Mouse (Mus musculus) lung, adult 18-20 months (tissue): ENCODE measurements at regions not wholly inside any gene's neighbourhood (a gene's known extent, or its start where the extent isn't known, plus 50 kb on each side); places are given as distances from the start of the nearest gene placed in this dataset.

Experiments
- DNase-seq, 2 experiments: peaks; one replicate each; pipeline ENCODE4 v3.0.0; 2022; ENCODE audit warnings: mixed read lengths in 2 of 2

- DNase-seq = no peak
Measured at GRCm38 (mm10) chr2:148292442-148292841, 102.7 kb upstream of the Sstr4 start.

GRCm38 (mm10) chr2:148292895-148293294 lies 102.2 kb upstream of the Sstr4 start:
- no peak for DNase-seq

DNA sequence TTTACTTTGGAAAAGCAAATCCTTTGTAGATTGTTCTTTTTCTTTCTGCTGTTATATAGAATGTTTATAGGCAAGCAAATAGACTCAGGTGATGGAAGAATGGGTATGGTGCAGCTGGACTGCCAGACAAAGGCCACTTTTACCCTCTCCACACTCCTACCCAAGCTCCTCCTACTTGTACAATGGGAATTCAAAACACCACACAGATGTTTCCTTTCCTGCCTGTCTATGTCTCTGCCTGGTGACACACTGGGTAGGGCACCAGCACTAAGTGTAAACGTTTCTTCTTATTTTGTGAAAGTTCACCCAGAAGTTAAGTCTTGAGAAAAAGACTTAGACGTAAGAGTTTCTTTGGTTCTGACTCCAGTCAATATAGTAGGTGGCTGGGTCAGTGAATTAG lies 94.3 kb upstream of the Sstr4 start:
- DNase-seq = no peak

DNA sequence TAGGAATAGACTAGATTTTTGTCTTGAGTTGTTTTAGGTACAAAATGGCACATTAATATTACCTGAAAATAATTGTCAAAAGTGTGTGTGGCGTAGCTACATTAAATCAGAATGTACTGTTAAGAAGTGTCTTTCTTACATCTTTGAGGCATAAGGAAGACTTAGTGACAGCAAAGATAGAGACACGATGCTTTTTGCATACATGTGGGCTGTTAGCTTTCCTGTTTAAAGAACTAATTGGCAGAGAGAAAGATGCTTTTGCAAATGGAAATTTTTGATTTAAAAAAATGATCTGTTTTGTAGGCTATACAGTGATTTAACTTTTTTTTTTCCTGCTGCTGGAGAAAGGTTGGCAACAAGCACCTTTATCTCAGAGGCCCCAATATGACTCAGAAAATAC lies 82.9 kb upstream of the Sstr4 start:
- no peak for DNase-seq

- DNase-seq = no peak
Measured at GRCm38 (mm10) chr2:148320896-148321295, 74.2 kb upstream of the Sstr4 start.

DNA sequence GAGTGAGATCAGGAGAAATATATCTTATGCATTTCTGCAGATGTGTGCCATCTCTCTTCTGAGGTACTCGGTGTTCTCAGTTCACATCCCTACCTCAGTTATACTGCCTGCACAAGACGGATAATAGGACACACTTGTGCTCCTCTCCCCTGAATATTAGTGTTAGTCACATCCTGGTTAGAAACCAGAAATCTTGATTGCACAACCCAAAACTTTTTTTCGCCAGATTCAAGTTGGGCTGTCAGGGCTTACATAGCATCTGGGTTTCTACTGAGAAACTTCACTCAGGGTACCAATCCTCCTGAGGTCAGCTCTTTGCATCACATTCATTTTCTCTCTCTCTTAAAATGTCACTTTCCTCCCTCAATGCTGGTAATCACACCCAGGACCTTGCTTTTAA lies 69.8 kb upstream of the Sstr4 start:
- DNase-seq = no peak

GRCm38 (mm10) chr2:148325854-148326387 lies 69.2 kb upstream of the Sstr4 start:
- no peak for DNase-seq

DNA sequence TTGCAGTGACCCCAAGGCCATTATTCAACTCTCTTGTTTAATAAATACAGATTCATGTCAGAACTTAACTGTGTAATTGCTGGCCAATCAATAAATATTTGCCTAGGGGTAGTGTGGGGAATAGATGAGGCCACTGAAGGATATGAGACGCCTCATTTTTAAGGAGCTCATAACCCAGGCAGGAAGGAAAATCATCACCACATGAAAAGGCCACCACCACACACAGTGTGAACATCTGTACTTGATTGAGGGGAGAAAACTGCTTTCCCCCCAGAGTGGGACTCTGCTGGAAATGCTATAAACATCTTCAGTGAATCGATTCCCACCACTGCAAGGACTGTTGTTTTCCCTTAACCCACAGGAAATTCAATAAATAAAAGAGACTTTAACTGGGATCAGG lies 68.7 kb upstream of the Sstr4 start:
- no peak for DNase-seq

DNA sequence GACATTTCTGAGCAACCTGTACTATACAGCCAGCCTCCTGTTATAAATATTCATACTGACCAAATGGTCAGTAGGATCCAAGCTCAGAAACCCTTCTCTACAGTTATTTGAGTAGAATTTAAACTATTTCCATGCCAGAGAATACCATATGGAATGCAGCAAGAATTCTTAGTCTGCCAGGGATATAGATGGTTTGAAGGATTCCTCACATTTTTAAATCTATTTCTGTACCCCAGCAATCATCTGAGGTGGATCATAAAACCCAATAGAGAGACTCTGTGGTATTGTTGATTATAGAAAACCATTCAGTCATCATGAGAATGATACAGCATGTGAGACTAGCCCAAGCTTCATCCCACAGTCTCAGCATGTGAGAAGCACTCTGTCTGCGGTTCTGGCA lies 67.6 kb upstream of the Sstr4 start:
- no peak for DNase-seq

DNA sequence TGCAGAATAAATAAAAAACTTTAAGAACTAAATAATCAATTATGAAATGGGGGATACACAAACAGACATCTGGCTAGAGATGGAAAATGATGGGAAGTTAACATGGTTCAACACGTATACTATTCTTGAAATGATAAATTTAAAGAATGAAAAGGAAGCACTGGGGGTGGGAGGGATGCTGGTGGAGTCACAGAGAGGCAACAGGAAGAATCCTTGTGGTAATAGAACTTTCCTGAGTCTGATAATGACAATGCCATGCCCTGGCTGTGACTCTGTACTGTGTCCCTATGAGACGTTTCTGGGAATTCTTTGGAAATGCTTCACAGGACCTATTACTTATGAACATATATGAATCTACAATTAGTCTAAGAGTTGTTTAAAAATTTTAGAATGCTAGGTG lies 64.8 kb upstream of the Sstr4 start:
- DNase-seq = peak; percentile 9 to 35

GRCm38 (mm10) chr2:148334555-148334954 lies 60.6 kb upstream of the Sstr4 start:
- no peak for DNase-seq

DNA sequence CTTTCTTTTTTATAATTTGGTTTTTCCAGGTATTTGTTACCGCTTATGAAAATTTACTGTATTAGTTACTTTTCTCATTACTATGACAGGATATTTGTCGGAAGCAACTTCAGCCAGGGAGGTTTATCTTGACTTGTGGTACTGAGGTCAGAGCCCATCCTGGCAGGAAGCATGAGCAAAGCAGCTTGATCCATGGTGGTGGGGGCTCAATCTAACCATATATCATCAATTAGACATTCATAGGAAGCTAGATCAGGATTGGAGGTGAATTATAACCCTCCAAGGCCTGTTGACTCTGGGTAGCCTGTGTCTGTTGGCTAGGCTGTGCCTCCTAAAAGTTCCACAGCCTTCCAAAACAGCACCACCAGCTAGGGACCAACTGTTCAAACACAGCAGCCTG lies 58.5 kb upstream of the Sstr4 start:
- no peak for DNase-seq

GRCm38 (mm10) chr2:148338308-148338768 lies 56.8 kb upstream of the Sstr4 start:
- DNase-seq = peak; percentile 70 to 77

DNA sequence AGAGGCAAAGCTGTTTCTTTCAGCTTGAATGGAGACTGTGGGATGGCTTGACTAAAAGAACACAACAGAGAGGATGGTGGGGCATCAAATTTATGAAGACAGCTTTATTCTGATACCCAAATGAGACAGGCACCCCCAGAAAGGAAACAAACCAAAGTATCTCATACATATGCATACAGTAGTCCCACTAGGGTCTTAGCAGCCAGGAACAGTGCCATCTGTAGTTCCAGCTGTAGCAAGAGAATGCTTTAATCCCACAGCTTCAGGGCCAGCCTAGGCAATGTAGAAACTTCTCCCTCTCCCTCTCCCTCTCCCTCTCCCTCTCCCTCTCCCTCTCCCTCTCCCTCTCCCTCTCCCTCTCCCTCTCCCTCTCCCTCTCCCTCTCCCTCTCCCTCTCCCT lies 56.2 kb upstream of the Sstr4 start:
- DNase-seq = no peak

GRCm38 (mm10) chr2:148344193-148344592 lies 51.0 kb upstream of the Sstr4 start:
- DNase-seq = no peak
